Mouse (Mus musculus) midbrain, embryonic 11.5 days (tissue): ENCODE data around the gene Cdc42se1. TPM values are rescaled to one million over a fixed set of nuclear protein-coding genes. Genes with fewer than 3 reads are reported as not detected.

ENCODE experiments used
- ATAC-seq: fragments of 200-750 bp; cut with Nextera tagmentation; 2 replicates; pipeline ENCODE4 v1.8.0; 2017; ENCODE audit warnings: moderate TSS enrichment, moderate library complexity; ENCODE audit not compliant: low FRiP score
- DNase-seq: peaks from one replicate; pipeline ENCODE4 v3.0.0; 2015; ENCODE audit warnings: low spot score; ENCODE audit errors: missing footprints
- H3K27ac ChIP-seq: fragments of 300-500 bp; sonication (generic); 2 replicates; pipeline ENCODE4 v1.5.1; 2014; ENCODE audit warnings: low read depth, low read length
- H3K27me3 ChIP-seq: fragments of 300-500 bp; sonication (generic); 2 replicates; pipeline ENCODE4 v1.6.1; 2014; ENCODE audit warnings: mild to moderate bottlenecking, low read length, moderate library complexity, mixed read lengths; ENCODE audit not compliant: control insufficient read depth, insufficient read depth
- H3K36me3 ChIP-seq: fragments of 300-500 bp; sonication (generic); 2 replicates; pipeline ENCODE4 v1.6.1; 2014; ENCODE audit warnings: mild to moderate bottlenecking, low read length, moderate library complexity, mixed read lengths; ENCODE audit not compliant: control insufficient read depth, insufficient read depth
- H3K4me1 ChIP-seq: fragments of 300-500 bp; sonication (generic); 2 replicates; pipeline ENCODE4 v1.6.1; 2014; ENCODE audit warnings: low read length; ENCODE audit not compliant: control insufficient read depth, insufficient read depth
- H3K4me2 ChIP-seq: fragments of 300-500 bp; sonication (generic); 2 replicates; pipeline ENCODE4 v1.6.1; 2014; ENCODE audit warnings: mild to moderate bottlenecking, moderate library complexity
- H3K4me3 ChIP-seq: fragments of 300-500 bp; sonication (generic); 2 replicates; pipeline ENCODE4 v1.5.1; 2014; ENCODE audit warnings: low read depth, low read length
- H3K9ac ChIP-seq: fragments of 300-500 bp; sonication (generic); 2 replicates; pipeline ENCODE4 v1.6.1; 2014; ENCODE audit warnings: low read length
- H3K9me3 ChIP-seq: fragments of 300-500 bp; sonication (generic); 2 replicates; pipeline ENCODE4 v1.6.1; 2016; ENCODE audit warnings: low read length; ENCODE audit not compliant: control insufficient read depth
- WGBS: fragments of 180-500 bp; shearing (Covaris S2); extraction: QIAGEN DNeasy Blood & Tissue Kit; methylation state at CpG from one replicate; pipeline ENCODE4 v1.1.7; 2014; 5-methylcytosine and 5-hydroxymethylcytosine counted together
- polyA plus RNA-seq: library from polyadenylated mRNA; unstranded; fragments of >200 nt; fragmentation: Nextera tagmentation; extraction: Ambion mirVana; gene quantifications from 2 replicates; pipeline ENCODE4 v1.2.1, GENCODE M21; 2014

Cdc42se1 gene
- polyA plus RNA-seq, 1 experiment from 2014 or later = 106 TPM

DNA sequence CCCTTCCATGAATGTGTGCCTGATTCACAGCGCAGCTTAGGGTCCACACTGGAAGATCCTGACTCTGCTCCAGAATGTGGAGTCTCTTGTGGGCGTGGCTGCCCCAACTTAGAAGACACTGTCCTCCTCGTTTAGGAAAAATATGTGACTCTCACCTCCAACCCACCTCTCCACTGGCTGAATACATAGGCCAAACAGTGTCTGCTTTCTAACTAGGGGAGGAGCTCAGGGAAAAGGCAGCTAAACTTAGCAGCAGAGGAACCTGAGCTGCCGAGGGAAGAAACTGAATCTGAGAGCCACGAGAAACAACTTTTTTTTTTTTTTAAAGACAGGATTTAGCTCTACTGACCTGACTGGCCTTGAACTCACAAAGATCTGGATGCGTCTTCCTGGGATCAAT, 46.6 kb downstream of the Cdc42se1 start:
- Histone ChIP-seq H3K9ac (no peak overlapping the region), H3K9me3 (no peaks in the 10 kb centered on the region), H3K27me3 (no peaks in the 10 kb centered on the region), H3K4me1 (no peaks in the 10 kb centered on the region), H3K4me2 (no peak overlapping the region), H3K27ac (no peak overlapping the region), H3K4me3 (no peak overlapping the region), H3K36me3 (no peaks in the 10 kb centered on the region)
- DNase-seq (no peak), ATAC-seq (no peak)
- 84% methylated on average over 6 of the region's 6 CpGs for WGBS

DNA sequence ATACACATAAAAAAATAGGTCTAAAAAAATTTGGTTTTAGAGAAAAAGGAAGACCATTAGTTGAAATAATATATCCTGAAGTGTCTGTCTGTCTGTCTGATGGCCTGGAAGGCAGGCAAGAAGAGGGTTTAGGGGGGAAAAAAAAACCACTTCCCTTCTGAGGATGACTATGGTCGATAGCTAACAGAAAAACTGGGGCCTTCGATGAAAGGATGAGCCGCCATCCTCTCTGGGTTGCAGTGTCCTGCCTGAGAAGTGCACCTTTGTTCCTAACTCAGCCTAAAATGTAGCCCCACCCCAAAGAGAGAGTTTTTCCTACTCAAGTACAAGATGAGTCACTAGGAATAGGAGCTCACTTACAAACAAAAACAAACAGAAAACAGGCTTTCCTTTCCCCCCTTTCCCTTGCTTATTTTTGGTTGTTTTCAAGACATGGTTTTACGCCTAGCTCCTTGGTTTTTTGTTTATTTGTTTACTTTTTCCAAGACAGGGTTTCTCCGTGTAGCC, 47.9 kb downstream of the Cdc42se1 start:
- H3K27ac ChIP-seq = no peak overlapping the region
- H3K4me3 ChIP-seq = no peak overlapping the region
- DNase-seq (no peak), ATAC-seq (no peak)
- WGBS = 80% methylated on average over 5 of the region's 5 CpGs
- H3K27me3 ChIP-seq = no peaks in the 10 kb centered on the region
- H3K9me3 ChIP-seq = no peaks in the 10 kb centered on the region
- no peaks in the 10 kb centered on the region for H3K36me3 ChIP-seq
- H3K4me1 ChIP-seq = no peaks in the 10 kb centered on the region
- H3K4me2 ChIP-seq = no peak overlapping the region
- no peak overlapping the region for H3K9ac ChIP-seq

DNA sequence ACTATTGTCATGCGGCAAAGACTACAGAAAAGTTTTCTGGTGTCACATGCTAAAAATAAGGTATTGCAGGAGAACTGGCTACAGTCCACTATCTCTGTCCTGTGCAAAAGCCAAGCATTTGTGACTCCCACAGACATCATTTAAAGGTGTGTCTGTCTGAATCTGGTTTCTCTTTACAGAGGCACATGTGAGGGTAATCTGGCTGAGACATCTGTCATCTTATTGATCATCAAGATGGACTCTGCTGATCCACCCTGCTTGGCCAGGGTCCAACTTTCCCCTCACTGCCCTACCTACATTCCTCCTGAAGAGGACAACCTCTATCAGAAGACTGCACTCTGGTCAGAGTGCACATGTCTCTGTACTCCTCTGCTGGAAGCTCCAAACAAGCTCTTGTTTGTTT, 48.6 kb downstream of the Cdc42se1 start:
- no peaks in the 10 kb centered on the region for H3K36me3 ChIP-seq
- H3K4me3 ChIP-seq = no peak overlapping the region
- no peak overlapping the region for H3K9ac ChIP-seq
- H3K27ac ChIP-seq = no peak overlapping the region
- ATAC-seq (no peak), DNase-seq (no peak)
- no peaks in the 10 kb centered on the region for H3K9me3 ChIP-seq
- H3K4me1 ChIP-seq = no peaks in the 10 kb centered on the region
- WGBS = 84% methylated on average over 1 of the region's 1 CpGs
- no peaks in the 10 kb centered on the region for H3K27me3 ChIP-seq
- H3K4me2 ChIP-seq = no peak overlapping the region

DNA sequence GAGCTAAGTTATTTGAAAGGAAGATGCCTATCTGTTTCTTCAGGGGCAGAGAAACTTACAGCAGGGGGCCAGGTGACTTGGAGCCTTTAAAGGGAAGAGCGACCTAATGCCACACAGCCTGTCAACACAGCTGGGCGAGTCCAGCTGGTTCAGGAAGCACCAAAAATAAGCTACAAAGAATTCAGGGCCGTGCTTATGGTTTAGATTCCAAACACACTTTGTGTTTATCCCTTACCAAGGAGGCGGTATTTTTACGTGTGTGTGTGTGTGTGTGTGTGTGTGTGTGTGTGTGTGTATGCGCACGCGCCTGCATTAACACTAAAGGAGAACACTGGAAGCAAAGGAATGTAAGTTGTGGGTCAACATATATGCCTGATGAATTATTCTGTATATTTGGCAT, 52.2 kb downstream of the Cdc42se1 start:
- Histone ChIP-seq H3K9ac (peak overlapping the region; percentile 87), H3K27ac (no peak overlapping the region), H3K4me1 (peaks cover 9% of the 10 kb centered on the region), H3K4me3 (peak overlapping the region; percentile 64), H3K27me3 (no peaks in the 10 kb centered on the region), H3K4me2 (peak overlapping the region; percentile 78), H3K9me3 (no peaks in the 10 kb centered on the region), H3K36me3 (no peaks in the 10 kb centered on the region)
- DNase-seq (peak; percentile 89), ATAC-seq (no peak)
- 34% methylated on average over 8 of the region's 8 CpGs for WGBS

DNA sequence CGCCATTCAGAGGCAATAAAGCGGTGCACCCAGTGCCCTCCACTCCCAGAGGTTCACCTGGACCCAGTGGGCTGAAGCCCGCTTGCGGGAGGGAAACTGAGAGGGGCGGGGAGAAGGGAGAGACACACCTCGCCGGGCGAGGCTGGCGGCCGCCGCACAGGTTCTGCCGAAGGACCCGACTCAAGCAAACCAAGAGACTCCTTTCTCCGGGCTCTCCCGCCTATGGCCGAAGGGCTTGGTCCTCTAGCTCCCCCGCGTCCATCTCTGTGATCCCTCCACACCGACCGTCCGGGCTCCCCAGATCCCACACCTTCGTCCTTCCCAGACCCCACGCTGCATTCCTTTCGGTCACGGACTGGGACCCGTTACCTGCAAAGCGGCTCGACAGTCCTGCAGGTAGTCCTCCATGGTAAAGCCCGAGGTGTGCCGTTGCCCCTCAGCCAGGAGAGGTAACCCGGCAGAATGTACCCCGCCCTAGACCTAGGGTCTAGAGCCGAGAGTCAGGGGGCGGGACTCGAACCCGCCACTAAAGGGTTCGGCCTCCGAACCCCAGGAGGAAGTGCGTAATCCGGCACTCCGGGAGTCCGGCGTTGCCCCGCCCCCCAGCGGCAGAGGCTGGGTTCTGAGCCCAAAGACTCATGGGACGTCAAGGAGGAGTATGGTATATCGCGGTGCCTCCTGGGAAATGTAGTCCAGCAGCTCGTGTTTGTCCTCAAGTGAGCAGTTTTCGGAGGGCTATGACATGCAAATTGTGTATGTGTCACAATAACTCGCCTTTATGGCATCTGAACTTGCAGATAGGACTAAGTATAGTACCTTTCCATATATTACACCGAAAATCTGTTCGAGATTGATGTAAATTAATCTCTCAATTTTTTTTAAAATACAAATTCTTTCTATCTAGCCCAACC, 52.9 kb downstream of the Cdc42se1 start, which contains the start of the genes Mindy1 and Prune1:
Gene Mindy1, plus strand, starts transcription at position 130 of the 911 bp plus-strand sequence.
Gene Prune1, minus strand, starts transcription at position 861 of the 911 bp plus-strand sequence.
- ATAC-seq = peak; percentile 90
- peak within 1 kb of the TSS; percentile 78 for H3K4me2 ChIP-seq
- peaks cover 9% of the 10 kb centered on the region for H3K4me1 ChIP-seq
- H3K27me3 ChIP-seq = no peaks in the 10 kb centered on the region
- H3K4me3 ChIP-seq = peak within 1 kb of the TSS; percentile 64
- peak within 1 kb of the TSS; percentile 92 for H3K9ac ChIP-seq
- H3K36me3 ChIP-seq = no peaks in the 10 kb centered on the region
- peak within 1 kb of the TSS; percentile 93 for H3K27ac ChIP-seq
- WGBS = 1% methylated on average over 53 of the region's 53 CpGs
- DNase-seq = peak; percentile 99
- no peaks in the 10 kb centered on the region for H3K9me3 ChIP-seq

DNA sequence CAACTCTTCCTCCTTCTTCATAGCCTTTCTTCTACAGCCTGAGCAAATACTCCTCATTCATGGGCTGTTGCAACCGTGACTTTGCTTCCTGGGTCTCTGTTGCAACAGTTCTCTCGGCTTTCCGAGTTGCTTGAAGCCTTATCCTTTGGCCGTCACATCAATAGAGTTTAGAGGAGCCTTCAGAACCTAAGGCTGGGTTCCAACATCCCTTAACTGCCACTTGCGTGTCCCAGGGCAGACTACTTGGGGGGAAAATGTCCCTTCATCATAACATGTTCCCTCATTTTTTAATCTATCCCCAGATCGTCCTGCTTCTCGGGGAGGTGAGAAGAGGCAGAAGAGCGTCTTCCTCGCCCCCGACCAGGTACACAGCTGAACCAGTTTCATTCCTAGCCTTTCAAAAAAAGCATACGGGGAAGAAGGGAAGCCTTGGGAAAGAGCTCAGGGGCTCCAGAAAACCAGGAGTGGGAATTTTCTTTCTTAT, 53.9 kb downstream of the Cdc42se1 start:
- peak overlapping the region; percentile 93 for H3K27ac ChIP-seq
- peaks cover 9% of the 10 kb centered on the region for H3K4me1 ChIP-seq
- no peaks in the 10 kb centered on the region for H3K36me3 ChIP-seq
- peak overlapping the region; percentile 78 for H3K4me2 ChIP-seq
- H3K27me3 ChIP-seq = no peaks in the 10 kb centered on the region
- peak overlapping the region; percentile 61 for H3K4me3 ChIP-seq
- WGBS = under 1% methylated on average over 11 of the region's 11 CpGs
- no peak for DNase-seq
- no peak for ATAC-seq
- H3K9me3 ChIP-seq = no peaks in the 10 kb centered on the region
- H3K9ac ChIP-seq = peak overlapping the region; percentile 92

DNA sequence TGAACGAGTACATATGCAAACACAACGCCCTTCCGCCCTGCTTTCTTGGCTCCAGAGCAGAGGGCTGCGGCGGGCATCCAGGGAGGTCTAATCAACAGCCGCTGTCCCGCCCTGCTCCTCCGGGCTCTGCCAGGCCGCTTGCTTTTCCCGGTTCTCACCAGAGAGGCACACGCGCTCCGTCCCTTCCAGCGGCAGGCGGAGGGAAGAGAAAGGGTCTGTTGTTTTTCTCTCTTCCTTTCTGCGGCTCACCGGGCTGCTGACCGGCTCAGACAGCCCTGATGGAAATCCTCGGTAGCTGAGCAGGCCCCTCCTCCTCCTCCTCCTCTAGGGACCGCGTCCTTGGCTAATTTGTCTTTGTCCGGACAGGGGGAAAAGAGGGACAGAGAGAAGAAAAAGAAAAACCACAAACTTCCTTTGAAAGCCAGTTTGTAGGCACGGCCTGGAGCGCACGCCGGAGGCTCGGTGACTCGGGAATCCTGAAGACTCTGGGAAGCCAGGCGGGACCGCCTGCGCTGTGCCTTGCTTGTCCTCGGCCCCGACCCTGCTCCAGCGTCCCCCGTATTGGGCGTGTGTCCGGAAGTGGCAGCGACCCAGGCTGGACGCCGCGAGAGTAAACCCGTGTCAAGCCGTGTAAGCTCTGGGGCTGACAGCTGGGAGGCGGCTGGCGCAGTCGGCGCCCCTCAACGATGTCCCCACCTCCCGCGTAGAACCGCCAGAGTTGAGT, 54.5 kb downstream of the Cdc42se1 start:
- WGBS = under 1% methylated on average over 49 of the region's 51 CpGs
- DNase-seq (peak; percentile 97), ATAC-seq (peak; percentile 74)
- peak overlapping the region; percentile 92 for H3K9ac ChIP-seq
- H3K9me3 ChIP-seq = no peaks in the 10 kb centered on the region
- H3K27me3 ChIP-seq = no peaks in the 10 kb centered on the region
- peaks cover 9% of the 10 kb centered on the region for H3K4me1 ChIP-seq
- peak overlapping the region; percentile 93 for H3K27ac ChIP-seq
- H3K4me2 ChIP-seq = peak overlapping the region; percentile 78
- no peaks in the 10 kb centered on the region for H3K36me3 ChIP-seq
- peak overlapping the region; percentile 61 for H3K4me3 ChIP-seq

DNA sequence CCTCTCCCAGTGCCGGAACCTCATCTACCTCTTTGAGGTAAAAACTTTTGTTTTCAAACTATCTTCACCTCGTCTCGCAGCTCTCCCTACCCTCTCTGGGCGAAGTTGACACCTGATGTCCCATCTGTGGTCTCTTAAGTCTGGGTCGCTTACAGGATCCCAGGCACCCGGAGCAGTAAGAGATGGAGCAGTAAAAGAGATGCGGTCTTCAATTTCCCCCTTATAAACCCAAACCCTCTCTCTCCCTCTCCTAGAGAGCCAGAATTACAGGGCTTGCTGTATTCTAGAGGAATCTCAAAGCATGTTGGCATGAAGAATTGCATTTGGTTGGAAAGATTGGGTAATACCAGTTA, 55.0 kb downstream of the Cdc42se1 start:
- Histone ChIP-seq H3K27ac (peak overlapping the region; percentile 93), H3K4me3 (peak overlapping the region; percentile 61), H3K36me3 (no peaks in the 10 kb centered on the region), H3K4me1 (peaks cover 9% of the 10 kb centered on the region), H3K4me2 (peak overlapping the region; percentile 78), H3K27me3 (no peaks in the 10 kb centered on the region), H3K9me3 (no peaks in the 10 kb centered on the region), H3K9ac (peak overlapping the region; percentile 92)
- ATAC-seq (no peak), DNase-seq (no peak)
- WGBS = 2% methylated on average over 7 of the region's 7 CpGs
